Mouse (Mus musculus) regulatory T cell (primary cell): ENCODE results near the gene Gm21958.

Source experiments
- in situ Hi-C: fragments of 300-600 bp; cut with MboI, MseI; formaldehyde crosslinking; loops from one replicate; pipeline ENCODE4 v1.15.1; 2025; ENCODE audit warnings: high pct_unique_total_duplicates

Gene Gm21958

GRCm38 (mm10) chr3:54714253-54714652 lies at the start of gene Gm21958:
TSS of gene Gm21958 (minus strand) at chr3:54714353.
- in situ Hi-C loops = no loop called here

GRCm38 (mm10) chr3:54761258-54761657 lies 47.1 kb upstream of the Gm21958 start:
- in situ Hi-C loops = no loop called here

- in situ Hi-C loops = no loop called here
Measured at GRCm38 (mm10) chr3:54760321-54761115, 46.4 kb upstream of the Gm21958 start.

- in situ Hi-C loops = loop anchor here (10.0 kb wide), 1 partner anchor 604 kb away; the partner anchor contains the start of gene Trpc4
Measured at GRCm38 (mm10) chr3:54759211-54759610, 45.1 kb upstream of the Gm21958 start.

GRCm38 (mm10) chr3:54757446-54757845 lies 43.3 kb upstream of the Gm21958 start:
- in situ Hi-C loops = loop anchor here (10.0 kb wide), 1 partner anchor 603 kb away; the partner anchor contains the start of gene Trpc4

- in situ Hi-C loops = loop anchor here (10.0 kb wide), 1 partner anchor 601 kb away; the partner anchor contains the start of gene Trpc4
Measured at GRCm38 (mm10) chr3:54756058-54756457, 41.9 kb upstream of the Gm21958 start.

- in situ Hi-C loops = loop anchor here (10.0 kb wide), 1 partner anchor 601 kb away; the partner anchor contains the start of gene Trpc4
Measured at GRCm38 (mm10) chr3:54755145-54756041, 41.2 kb upstream of the Gm21958 start, which contains the start of gene Smad9. TSS of gene Smad9 (plus strand) at chr3:54755582.

- in situ Hi-C loops = loop anchor here (10.0 kb wide), 1 partner anchor 599 kb away; the partner anchor contains the start of gene Trpc4
Measured at GRCm38 (mm10) chr3:54753411-54753810, 39.3 kb upstream of the Gm21958 start.

- in situ Hi-C loops = no loop called here
Measured at GRCm38 (mm10) chr3:54745799-54746198, 31.6 kb upstream of the Gm21958 start.

GRCm38 (mm10) chr3:54741965-54742364 lies 27.8 kb upstream of the Gm21958 start:
- in situ Hi-C loops = no loop called here

- in situ Hi-C loops = no loop called here
Measured at GRCm38 (mm10) chr3:54737317-54737716, 23.2 kb upstream of the Gm21958 start.

GRCm38 (mm10) chr3:54736101-54736927 lies 22.2 kb upstream of the Gm21958 start:
- in situ Hi-C loops = no loop called here

GRCm38 (mm10) chr3:54735247-54736046 lies 21.3 kb upstream of the Gm21958 start, which contains the start of the genes Exosc8 and Alg5:
TSS of gene Exosc8 (minus strand) at chr3:54735393.
TSS of gene Alg5 (plus strand) at chr3:54735539.
- in situ Hi-C loops = no loop called here

- in situ Hi-C loops = loop anchor here (5.0 kb wide), 1 partner anchor 37 kb away; no protein-coding TSS in a partner anchor
Measured at GRCm38 (mm10) chr3:54734411-54735246, 20.5 kb upstream of the Gm21958 start.

GRCm38 (mm10) chr3:54732371-54732770 lies 18.2 kb upstream of the Gm21958 start:
- in situ Hi-C loops = loop anchor here (5.0 kb wide), 1 partner anchor 35 kb away; no protein-coding TSS in a partner anchor

GRCm38 (mm10) chr3:54731626-54732150 lies 17.5 kb upstream of the Gm21958 start:
- in situ Hi-C loops = loop anchor here (5.0 kb wide), 1 partner anchor 34 kb away; no protein-coding TSS in a partner anchor

- in situ Hi-C loops = no loop called here
Measured at GRCm38 (mm10) chr3:54728100-54728499, 13.9 kb upstream of the Gm21958 start.

GRCm38 (mm10) chr3:54727588-54727987 lies 13.4 kb upstream of the Gm21958 start:
- in situ Hi-C loops = no loop called here

GRCm38 (mm10) chr3:54725344-54725743 lies 11.2 kb upstream of the Gm21958 start:
- in situ Hi-C loops = no loop called here
